Mouse (Mus musculus): Measurements from ENCODE around the gene Hist3h2a.

Hist3h2a gene

DNA sequence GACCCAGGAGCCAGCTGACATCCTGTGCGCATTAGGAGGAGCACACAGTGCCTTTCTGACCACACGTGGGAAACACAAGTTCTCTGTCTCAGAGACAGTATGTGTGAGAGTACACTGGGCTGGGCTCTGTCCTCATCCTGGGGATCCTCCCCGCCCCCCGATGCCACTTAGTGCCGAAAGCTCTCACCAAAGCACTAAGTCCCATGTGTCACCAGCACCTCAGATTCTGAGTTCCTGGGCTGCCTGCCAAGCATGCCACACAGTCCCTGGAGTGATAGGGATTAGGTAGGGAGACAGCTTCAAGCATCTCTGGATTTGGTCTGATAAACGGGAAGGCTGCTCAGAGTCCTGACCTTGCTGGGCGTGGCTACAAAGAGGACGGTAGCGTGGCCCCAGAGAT lies 36.3 kb downstream of the Hist3h2a start:
- DNase-seq (ENCODE audit: extremely low read depth, low read depth, low spot score): no peak

DNA sequence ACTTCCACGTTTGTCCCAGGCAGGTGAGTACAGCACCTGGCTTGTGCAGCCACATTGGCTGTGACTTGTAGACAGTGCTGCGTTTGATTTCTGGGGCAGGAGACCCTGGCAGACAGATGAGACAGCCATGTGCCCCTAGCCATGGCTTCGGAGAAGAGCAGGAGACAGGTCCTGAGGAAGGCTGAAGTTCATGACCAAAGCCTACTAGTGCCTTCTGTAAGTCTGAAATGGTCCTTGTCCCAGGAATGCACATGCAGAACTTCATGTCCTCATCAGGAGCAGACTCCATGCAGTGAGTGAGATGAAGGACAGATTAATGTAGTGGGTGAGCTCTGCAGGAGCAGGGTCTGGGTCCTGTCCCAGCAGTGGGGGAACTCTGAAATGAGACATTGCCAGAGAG lies 37.4 kb downstream of the Hist3h2a start:
- DNase-seq (ENCODE audit: extremely low read depth, low read depth, low spot score): no peak

DNA sequence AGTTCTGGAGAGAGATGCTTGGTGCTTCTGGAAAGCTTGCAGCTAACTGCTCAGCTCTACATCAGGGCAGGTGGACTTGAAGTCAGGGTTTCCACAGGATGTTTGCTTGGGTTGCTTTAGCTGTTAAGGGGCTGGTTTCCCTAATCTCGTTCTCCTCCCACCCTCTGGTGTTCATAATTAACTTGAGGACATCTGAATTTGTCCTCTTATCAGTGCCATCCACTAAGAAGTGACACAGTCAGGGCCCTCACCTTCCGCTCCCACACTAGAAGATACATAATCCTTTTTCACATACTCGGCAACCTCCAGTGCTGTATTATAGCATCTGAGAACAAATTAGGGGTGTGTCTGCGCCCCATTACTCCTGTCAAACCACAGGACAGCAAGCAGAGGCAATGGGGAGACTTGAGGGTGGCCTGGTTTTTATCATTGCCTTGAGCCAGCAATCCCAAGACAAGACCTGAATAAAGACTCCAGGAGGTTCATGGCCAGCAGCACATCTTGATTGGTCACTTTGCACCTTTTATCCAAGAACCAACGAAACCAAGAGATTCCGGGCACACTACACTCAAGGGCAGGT lies 38.7 kb downstream of the Hist3h2a start:
- no peak for DNase-seq (ENCODE audit: extremely low read depth, low read depth, low spot score)

DNA sequence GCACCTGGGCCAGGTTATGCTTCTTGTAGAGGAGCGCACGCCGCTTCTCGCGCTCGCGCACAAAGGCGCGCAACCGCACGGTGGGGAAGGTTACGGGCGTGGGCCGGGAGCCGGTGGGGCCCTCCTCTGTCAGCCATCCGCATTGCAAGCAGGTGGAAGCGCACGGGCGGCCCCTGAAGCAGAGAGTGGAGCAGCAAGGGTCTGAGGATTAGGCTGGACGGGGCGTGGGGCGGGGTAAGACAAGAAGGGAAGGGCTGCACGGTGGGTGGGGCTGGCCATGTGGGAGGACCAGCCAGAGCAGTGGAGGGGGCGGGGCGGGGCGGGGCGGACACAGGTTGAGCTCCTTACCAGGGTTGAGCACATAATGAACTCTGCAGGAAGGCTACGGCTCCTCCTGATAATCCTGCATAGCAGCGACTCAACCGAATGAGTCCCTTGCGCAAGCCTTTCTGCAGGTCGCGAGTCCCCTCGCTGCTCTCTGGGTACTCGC lies 39.9 kb downstream of the Hist3h2a start:
- no peak for DNase-seq (ENCODE audit: extremely low read depth, low read depth, low spot score)

DNA sequence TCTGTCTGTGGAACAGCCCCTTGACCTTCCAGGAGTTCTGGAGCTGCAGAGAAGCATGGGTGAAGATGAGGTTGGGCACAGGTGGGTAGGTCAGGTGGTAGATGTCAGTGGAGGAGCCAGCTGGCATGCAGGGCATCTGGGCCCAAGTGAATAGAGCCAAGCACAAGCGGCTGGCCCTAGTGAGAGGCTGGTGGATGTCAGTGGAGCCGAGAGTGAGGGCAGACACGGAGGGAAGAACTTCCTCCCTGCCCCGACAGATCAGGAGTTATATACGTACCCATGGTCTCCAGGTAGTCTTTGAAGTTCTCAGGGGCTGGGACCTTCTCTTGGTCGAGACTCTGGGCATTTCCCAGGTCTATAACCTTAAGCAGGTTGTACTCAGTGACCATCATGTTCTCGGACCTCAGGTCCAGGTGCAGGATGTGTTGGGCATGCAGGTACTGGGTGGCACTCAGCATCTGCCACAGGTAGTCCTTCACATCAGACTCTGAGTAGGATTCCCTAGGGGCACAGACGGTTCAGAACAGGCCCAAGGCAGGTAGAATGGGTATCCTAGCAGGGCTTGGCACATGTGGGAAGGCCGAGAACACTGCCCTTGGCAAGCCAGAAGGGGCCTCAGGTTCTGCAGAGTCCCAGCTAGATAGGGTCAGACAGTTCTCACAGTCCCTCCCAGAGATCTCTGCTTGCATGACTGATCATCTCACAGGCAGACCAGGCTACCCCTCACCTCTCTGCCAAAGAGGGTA lies 40.7 kb downstream of the Hist3h2a start:
- no peak for DNase-seq (ENCODE audit: extremely low read depth, low read depth, low spot score)

DNA sequence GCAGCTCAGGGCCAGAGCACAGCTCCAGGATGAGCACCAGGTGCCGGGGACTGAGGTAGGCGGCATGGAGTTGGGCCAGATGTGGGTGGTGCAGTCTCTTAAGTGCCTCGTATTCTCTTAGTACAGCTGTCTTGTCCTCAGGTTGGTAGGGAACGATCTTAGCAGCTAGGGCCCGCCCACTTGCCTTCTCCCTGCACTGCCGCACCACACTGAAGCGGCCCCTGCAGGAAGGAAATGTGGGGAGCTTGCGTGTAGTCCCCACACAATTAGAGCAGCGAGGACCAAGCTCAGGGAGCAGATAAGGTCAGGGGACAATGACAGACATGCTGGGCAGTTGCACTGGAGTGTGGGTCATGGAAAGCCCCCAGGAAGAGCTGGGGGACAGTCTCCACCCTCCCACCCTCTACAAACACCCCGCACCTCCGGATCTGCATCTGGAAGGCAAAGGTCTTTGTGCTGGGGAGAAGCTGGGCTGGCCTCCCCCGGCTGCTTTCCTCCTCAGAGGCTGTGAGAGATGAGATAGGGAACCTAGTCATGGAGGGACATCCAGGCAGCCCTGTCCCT lies 41.4 kb downstream of the Hist3h2a start:
- DNase-seq (ENCODE audit: extremely low read depth, low read depth, low spot score): no peak

DNA sequence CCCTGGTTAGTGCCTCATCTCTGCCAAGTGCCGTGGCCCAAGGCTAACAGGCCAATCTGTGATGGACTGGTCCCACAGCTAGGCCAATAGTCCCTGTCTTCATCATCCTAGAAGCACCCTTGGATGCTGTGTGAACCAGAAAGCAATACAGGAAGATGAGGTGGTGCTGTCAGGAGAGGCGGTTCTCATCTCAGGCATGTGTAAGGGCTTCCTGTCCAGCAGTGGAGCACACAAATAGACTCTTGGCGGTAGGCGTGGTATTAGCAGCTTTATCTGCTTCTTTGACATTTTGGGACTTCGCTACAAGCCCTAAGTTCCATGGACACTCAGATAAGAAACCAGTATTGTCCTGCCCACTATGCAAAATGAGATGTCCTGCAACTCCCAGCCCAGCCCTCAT lies 43.1 kb downstream of the Hist3h2a start:
- no peak for DNase-seq (ENCODE audit: extremely low read depth, low read depth, low spot score)

DNA sequence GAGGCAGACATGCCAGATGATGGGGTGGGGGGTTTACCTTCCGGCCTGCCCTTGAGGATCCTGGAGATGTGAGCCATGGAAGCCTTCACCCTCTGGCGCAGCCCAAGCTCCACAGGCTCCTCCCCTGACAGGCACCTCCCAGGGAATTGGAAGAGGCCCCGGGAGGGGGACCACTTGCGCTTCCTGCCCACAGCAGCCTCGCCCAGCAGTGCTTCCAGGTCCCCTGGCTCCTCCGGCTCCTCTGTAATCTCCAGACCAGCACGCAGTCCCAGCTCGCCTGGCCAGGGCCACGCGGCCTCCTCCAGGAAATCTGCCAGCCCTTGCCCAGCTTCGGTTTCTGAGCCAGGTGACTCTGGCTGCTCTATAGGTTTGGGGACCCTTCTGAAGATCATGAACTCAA lies 44.7 kb downstream of the Hist3h2a start:
- no peak for DNase-seq (ENCODE audit: extremely low read depth, low read depth, low spot score)

DNA sequence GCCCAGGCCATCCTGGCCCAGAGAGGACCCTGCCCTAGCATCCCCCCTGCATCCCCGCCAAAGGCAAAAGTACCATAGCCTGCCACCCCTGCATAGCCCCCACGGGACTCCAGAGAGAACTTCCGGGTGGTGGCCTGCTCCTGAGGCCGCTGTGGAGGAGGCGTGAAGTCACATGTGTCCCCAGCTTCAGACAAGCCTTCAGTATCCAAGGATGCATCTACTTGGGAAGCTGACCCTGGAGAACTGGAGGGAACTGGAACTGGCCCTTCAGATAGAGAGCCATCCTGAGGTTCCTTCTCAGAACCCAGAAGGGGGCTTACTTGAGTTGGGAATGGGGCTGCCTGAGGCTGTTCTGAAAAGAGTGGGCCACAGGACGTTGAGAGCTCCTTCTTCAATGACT lies 45.3 kb downstream of the Hist3h2a start:
- DNase-seq (ENCODE audit: extremely low read depth, low read depth, low spot score): no peak

DNA sequence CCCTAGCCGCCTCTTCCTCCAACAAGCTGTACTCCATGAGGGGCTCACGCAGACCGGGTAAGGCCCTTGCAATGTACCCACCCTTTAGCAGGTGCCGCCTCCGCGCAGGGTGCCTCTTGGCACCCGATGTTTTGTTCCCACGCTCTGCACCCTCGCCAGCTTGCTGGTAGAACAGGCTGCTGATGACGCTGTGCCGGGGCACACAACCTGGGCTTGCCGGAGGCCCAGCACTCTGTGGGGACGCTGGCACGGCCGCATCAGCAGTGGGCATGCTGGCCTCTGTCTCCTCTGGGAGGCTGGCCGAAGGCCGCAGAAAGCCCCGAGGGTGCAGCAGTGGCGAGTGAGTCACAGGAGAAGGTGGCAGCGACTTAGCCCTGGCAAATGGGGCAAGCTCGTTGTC lies 46.1 kb downstream of the Hist3h2a start:
- DNase-seq (ENCODE audit: extremely low read depth, low read depth, low spot score): no peak

DNA sequence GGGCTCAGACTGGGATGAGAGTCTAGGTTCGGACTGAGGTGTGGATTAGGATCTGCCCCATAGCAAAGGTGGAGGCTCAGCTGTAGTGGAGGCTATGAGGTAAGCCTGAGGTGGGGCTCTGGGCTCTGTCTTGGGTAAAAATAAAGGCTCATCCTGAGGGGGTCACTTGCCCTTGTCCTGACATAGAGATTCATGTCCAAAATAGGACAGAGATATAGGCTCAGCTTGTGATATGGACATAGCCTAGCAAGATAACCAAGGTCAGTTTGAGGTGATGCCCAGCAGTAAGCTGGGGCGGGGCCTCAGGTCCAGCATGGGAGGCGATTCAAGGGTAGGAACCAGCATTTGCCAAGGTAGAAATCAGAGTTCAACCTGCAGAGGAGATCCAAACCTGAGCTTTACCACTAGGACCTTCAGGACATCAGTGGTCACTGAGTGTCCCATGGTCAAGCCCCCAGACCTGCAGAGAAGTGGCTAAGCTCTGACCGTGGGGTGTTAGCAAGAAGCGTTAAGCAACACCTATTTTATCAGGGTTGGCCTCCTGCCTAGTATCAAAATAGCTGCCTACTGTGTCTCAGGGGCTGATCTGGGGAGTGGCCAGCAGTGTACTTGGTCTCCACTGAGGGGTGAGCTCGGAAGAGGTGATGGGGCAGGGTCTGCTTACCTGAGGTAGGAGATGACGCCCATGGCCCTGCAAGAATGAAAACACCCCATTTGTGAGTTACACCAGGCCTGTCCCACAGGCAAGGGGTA lies 48.0 kb downstream of the Hist3h2a start:
- no peak for DNase-seq (ENCODE audit: extremely low read depth, low read depth, low spot score)
